Mouse (Mus musculus) megakaryocyte, embryonic 14.5 days (primary cell): ENCODE measurements around the gene Wnt1. TPM values are rescaled to one million over a fixed set of nuclear protein-coding genes. Genes with fewer than 3 reads are reported as not detected.

Experiments used
- H3K27me3 ChIP-seq: replicated peaks from 2 replicates; pipeline ENCODE3; 2012; ENCODE audit warnings: inconsistent platforms
- H3K36me3 ChIP-seq: replicated peaks from 2 replicates; pipeline ENCODE3; 2012; ENCODE audit warnings: low read length, inconsistent platforms, mixed read lengths
- H3K4me1 ChIP-seq: 2 replicates; pipeline ENCODE4 v1.6.1; 2012; ENCODE audit warnings: inconsistent platforms
- H3K4me3 ChIP-seq: replicated peaks from 2 replicates; pipeline ENCODE3; 2012; ENCODE audit warnings: moderate library complexity, mild to moderate bottlenecking, inconsistent platforms
- H3K9me3 ChIP-seq: 2 replicates; pipeline ENCODE4 v1.6.1; 2012; ENCODE audit warnings: inconsistent platforms
- FLI1 ChIP-seq: IDR thresholded peaks from 2 replicates; pipeline ENCODE4 v1.6.1; 2012; ENCODE audit warnings: low read length, inconsistent platforms, mixed read lengths
- GATA1 ChIP-seq: IDR thresholded peaks from 3 replicates; pipeline ENCODE4 v1.6.1; 2012; ENCODE audit warnings: mixed read lengths, low read length, inconsistent platforms, borderline replicate concordance
- polyA plus RNA-seq: library from polyadenylated mRNA; stranded (reverse); fragments of >175 nt; gene quantifications from 2 replicates; pipeline ENCODE4 v1.2.3, GENCODE M21; 2012; ENCODE audit warnings: low replicate concordance; ENCODE audit not compliant: insufficient read depth

Wnt1 gene
- polyA plus RNA-seq, 1 experiment: not detected

GRCm38 (mm10) chr15:98777762-98778161 lies 11.9 kb upstream of the Wnt1 start, which contains the start of gene Wnt10b:
TSS of gene Wnt10b (minus strand) at chr15:98778150.
- peak within 1 kb of the TSS; percentile 89 for H3K4me3 ChIP-seq
- peaks cover 55% of the 10 kb centered on the region for H3K4me1 ChIP-seq
- H3K9me3 ChIP-seq: no peaks in the 10 kb centered on the region
- TF ChIP-seq FLI1: no peak
- TF ChIP-seq GATA1: no peak
- no peaks in the 10 kb centered on the region for H3K36me3 ChIP-seq
- H3K27me3 ChIP-seq: peaks cover 95% of the 10 kb centered on the region

- Histone ChIP-seq H3K36me3 (no peaks in the 10 kb centered on the region), H3K9me3 (no peaks in the 10 kb centered on the region), H3K27me3 (peaks cover 91% of the 10 kb centered on the region), H3K4me1 (peaks cover 50% of the 10 kb centered on the region), H3K4me3 (peak overlapping the region; percentile 89)
- TF ChIP-seq GATA1 (no peak), FLI1 (no peak)
Measured at GRCm38 (mm10) chr15:98778191-98778770, 11.4 kb upstream of the Wnt1 start.

- Histone ChIP-seq H3K4me3 (peak overlapping the region; percentile 89), H3K27me3 (peaks cover 89% of the 10 kb centered on the region), H3K4me1 (peaks cover 49% of the 10 kb centered on the region), H3K36me3 (no peaks in the 10 kb centered on the region), H3K9me3 (no peaks in the 10 kb centered on the region)
- TF ChIP-seq FLI1 (no peak), GATA1 (no peak)
Measured at GRCm38 (mm10) chr15:98778806-98779205, 10.9 kb upstream of the Wnt1 start.

- H3K36me3 ChIP-seq: no peaks in the 10 kb centered on the region
- no peaks in the 10 kb centered on the region for H3K9me3 ChIP-seq
- H3K4me3 ChIP-seq: no peak overlapping the region
- peaks cover 84% of the 10 kb centered on the region for H3K27me3 ChIP-seq
- peaks cover 49% of the 10 kb centered on the region for H3K4me1 ChIP-seq
- TF ChIP-seq FLI1: no peak
- TF ChIP-seq GATA1: no peak
Measured at GRCm38 (mm10) chr15:98780075-98780474, 9.6 kb upstream of the Wnt1 start.

- Histone ChIP-seq H3K4me1 (peaks cover 49% of the 10 kb centered on the region), H3K36me3 (no peaks in the 10 kb centered on the region), H3K9me3 (peaks cover 3% of the 10 kb centered on the region), H3K4me3 (no peak overlapping the region), H3K27me3 (peaks cover 82% of the 10 kb centered on the region)
- TF ChIP-seq FLI1: no peak
- no peak for TF ChIP-seq GATA1
Measured at GRCm38 (mm10) chr15:98780573-98780972, 9.1 kb upstream of the Wnt1 start.

- H3K27me3 ChIP-seq: peaks cover 81% of the 10 kb centered on the region
- H3K36me3 ChIP-seq: no peaks in the 10 kb centered on the region
- H3K4me3 ChIP-seq: no peak overlapping the region
- TF ChIP-seq GATA1 (no peak), FLI1 (no peak)
- H3K9me3 ChIP-seq: peaks cover 7% of the 10 kb centered on the region
- peaks cover 46% of the 10 kb centered on the region for H3K4me1 ChIP-seq
Measured at GRCm38 (mm10) chr15:98781166-98781565, 8.5 kb upstream of the Wnt1 start.

GRCm38 (mm10) chr15:98785744-98786143 lies 3.9 kb upstream of the Wnt1 start:
- H3K9me3 ChIP-seq: peaks cover 7% of the 10 kb centered on the region
- TF ChIP-seq FLI1 (no peak), GATA1 (no peak)
- H3K36me3 ChIP-seq: no peaks in the 10 kb centered on the region
- peaks cover 22% of the 10 kb centered on the region for H3K4me1 ChIP-seq
- H3K4me3 ChIP-seq: no peak overlapping the region
- H3K27me3 ChIP-seq: peaks cover 76% of the 10 kb centered on the region

- Histone ChIP-seq H3K4me3 (no peak overlapping the region), H3K27me3 (peaks cover 80% of the 10 kb centered on the region), H3K36me3 (no peaks in the 10 kb centered on the region), H3K9me3 (peaks cover 16% of the 10 kb centered on the region), H3K4me1 (peaks cover 44% of the 10 kb centered on the region)
- no peak for TF ChIP-seq GATA1
- TF ChIP-seq FLI1: no peak
Measured at GRCm38 (mm10) chr15:98787930-98788329, 1.7 kb upstream of the Wnt1 start.

GRCm38 (mm10) chr15:98788972-98789660 lies 541 bp upstream of the Wnt1 start:
- peak overlapping the region; percentile 73 for H3K4me3 ChIP-seq
- H3K27me3 ChIP-seq: peaks cover 90% of the 10 kb centered on the region
- H3K36me3 ChIP-seq: no peaks in the 10 kb centered on the region
- peaks cover 55% of the 10 kb centered on the region for H3K4me1 ChIP-seq
- H3K9me3 ChIP-seq: peaks cover 17% of the 10 kb centered on the region
- TF ChIP-seq FLI1: no peak
- no peak for TF ChIP-seq GATA1

- Histone ChIP-seq H3K9me3 (peaks cover 16% of the 10 kb centered on the region), H3K4me3 (peak overlapping the region; percentile 85), H3K4me1 (peaks cover 59% of the 10 kb centered on the region), H3K27me3 (peaks cover 93% of the 10 kb centered on the region), H3K36me3 (no peaks in the 10 kb centered on the region)
- no peak for TF ChIP-seq GATA1
- no peak for TF ChIP-seq FLI1
Measured at GRCm38 (mm10) chr15:98790761-98791160, 1.1 kb downstream of the Wnt1 start.

GRCm38 (mm10) chr15:98791221-98791620 lies 1.6 kb downstream of the Wnt1 start:
- TF ChIP-seq FLI1 (no peak), GATA1 (no peak)
- H3K4me1 ChIP-seq: peaks cover 60% of the 10 kb centered on the region
- H3K4me3 ChIP-seq: peak overlapping the region; percentile 85
- no peaks in the 10 kb centered on the region for H3K36me3 ChIP-seq
- peaks cover 14% of the 10 kb centered on the region; the same call in 1 of the 2 replicates for H3K9me3 ChIP-seq
- H3K27me3 ChIP-seq: peaks cover 96% of the 10 kb centered on the region
